Mouse (Mus musculus) neural tube, embryonic 12.5 days (tissue): ENCODE results near the gene Selenop. TPM values are rescaled to one million over a fixed set of nuclear protein-coding genes. Genes with fewer than 3 reads are reported as not detected.

Source experiments
- ATAC-seq: fragments of 200-750 bp; cut with Nextera tagmentation; 2 replicates; pipeline ENCODE4 v1.8.0; 2017; ENCODE audit warnings: low read depth, mild to moderate bottlenecking, moderate TSS enrichment, moderate library complexity; ENCODE audit not compliant: low FRiP score
- H3K27ac ChIP-seq: fragments of 300-500 bp; sonication (generic); 2 replicates; pipeline ENCODE4 v1.5.1; 2016
- H3K27me3 ChIP-seq: fragments of 300-500 bp; sonication (generic); replicated peaks from 2 replicates; pipeline ENCODE4 v1.6.1; 2016; ENCODE audit warnings: mild to moderate bottlenecking
- H3K36me3 ChIP-seq: fragments of 300-500 bp; sonication (generic); 2 replicates; pipeline ENCODE4 v1.6.1; 2016; ENCODE audit warnings: mild to moderate bottlenecking
- H3K4me1 ChIP-seq: fragments of 300-500 bp; sonication (generic); 2 replicates; pipeline ENCODE4 v1.6.1; 2016
- H3K4me2 ChIP-seq: fragments of 300-500 bp; sonication (generic); replicated peaks from 2 replicates; pipeline ENCODE4 v1.6.1; 2016; ENCODE audit warnings: mild to moderate bottlenecking
- H3K4me3 ChIP-seq: fragments of 300-500 bp; sonication (generic); 2 replicates; pipeline ENCODE4 v1.5.1; 2016
- H3K9ac ChIP-seq: fragments of 300-500 bp; sonication (generic); 2 replicates; pipeline ENCODE4 v1.6.1; 2016; ENCODE audit warnings: mild to moderate bottlenecking
- H3K9me3 ChIP-seq: fragments of 300-500 bp; sonication (generic); 2 replicates; pipeline ENCODE4 v1.6.1; 2016; ENCODE audit warnings: mild to moderate bottlenecking
- WGBS: fragments of 180-500 bp; shearing (Covaris S2); methylation state at CpG from one replicate; pipeline ENCODE4 v1.1.7; 2016; 5-methylcytosine and 5-hydroxymethylcytosine counted together
- polyA plus RNA-seq: library from polyadenylated mRNA; unstranded; fragments of >200 nt; fragmentation: Nextera tagmentation; extraction: Ambion mirVana; gene quantifications from 2 replicates; pipeline ENCODE4 v1.2.1, GENCODE M21; 2016

The Selenop gene
- polyA plus RNA-seq, 1 experiment from 2014 or later = 94.4 TPM

DNA sequence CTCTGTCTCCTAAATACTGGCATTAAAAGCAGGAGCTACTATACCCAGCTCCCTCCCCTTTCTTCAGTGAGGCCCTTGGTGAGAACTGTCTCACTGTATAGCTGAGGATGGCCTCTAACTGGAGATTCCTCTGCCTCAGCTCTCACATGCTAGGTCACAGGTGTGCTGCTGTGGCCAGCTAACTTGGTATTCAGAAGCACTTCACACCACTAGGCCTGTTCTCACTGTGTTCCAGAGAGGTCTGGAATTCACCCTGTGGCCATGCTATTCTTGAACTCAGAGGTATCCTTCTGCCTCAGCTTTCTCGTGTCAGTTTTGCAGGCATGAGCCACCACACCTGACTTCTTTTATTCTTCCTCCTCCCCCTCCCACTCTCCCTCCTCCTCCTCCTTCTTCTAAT lies 4.8 kb downstream of the Selenop start:
- H3K27me3 ChIP-seq = no peaks in the 10 kb centered on the region
- 78% methylated on average over 1 of the region's 1 CpGs for WGBS
- no peaks in the 10 kb centered on the region for H3K36me3 ChIP-seq
- no peak overlapping the region for H3K4me2 ChIP-seq
- H3K4me3 ChIP-seq = no peak overlapping the region
- no peak overlapping the region for H3K9ac ChIP-seq
- H3K9me3 ChIP-seq = no peaks in the 10 kb centered on the region
- no peak for ATAC-seq
- no peak overlapping the region for H3K27ac ChIP-seq
- H3K4me1 ChIP-seq = peaks cover 9% of the 10 kb centered on the region; the same call in 1 of the 2 replicates

DNA sequence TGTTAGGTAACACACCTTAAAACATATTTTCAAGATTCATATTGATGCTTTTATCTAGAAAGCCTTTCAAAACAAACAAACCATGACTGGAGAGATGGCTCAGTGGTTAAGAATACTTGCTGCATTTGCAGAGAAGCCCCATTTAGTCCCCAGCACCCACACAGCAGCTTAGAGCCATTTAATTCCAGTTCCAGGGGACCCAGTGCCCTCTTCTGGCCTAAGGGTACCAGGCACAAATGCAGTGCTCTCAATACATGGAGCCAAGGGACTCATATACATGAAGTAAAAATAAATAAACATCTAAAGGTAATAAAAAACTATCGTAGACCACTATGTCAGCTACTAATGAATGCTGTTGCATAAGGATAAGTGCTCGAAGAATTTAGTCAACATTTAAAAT lies 9.0 kb downstream of the Selenop start:
- H3K4me1 ChIP-seq = no peaks in the 10 kb centered on the region
- no peaks in the 10 kb centered on the region for H3K9me3 ChIP-seq
- no peak for ATAC-seq
- no peak overlapping the region for H3K9ac ChIP-seq
- no peaks in the 10 kb centered on the region for H3K36me3 ChIP-seq
- 89% methylated on average over 2 of the region's 2 CpGs for WGBS
- H3K27ac ChIP-seq = no peak overlapping the region
- H3K4me2 ChIP-seq = no peak overlapping the region
- no peak overlapping the region for H3K4me3 ChIP-seq
- H3K27me3 ChIP-seq = no peaks in the 10 kb centered on the region

DNA sequence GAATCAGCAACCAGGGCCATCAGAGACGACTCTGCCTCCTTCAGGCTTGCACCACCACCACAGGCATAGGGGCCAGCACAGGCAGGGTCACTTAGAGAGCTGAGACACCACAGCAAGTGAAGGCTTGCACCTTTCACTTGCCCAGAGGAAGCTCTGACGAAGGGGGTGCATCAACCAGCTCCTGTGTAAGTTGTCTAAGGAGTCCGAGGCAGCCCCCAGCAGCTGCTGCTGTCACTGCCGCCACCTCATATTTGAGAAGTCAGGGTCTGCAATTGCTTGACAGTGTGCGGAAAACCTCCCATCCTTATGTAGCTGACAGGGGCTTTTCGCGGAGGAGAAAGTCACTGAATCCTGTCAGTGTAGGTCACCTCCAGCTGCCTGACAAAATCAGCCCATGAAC lies 10.9 kb downstream of the Selenop start:
- Histone ChIP-seq H3K4me1 (no peaks in the 10 kb centered on the region), H3K4me3 (no peak overlapping the region), H3K4me2 (no peak overlapping the region), H3K27ac (no peak overlapping the region), H3K9me3 (no peaks in the 10 kb centered on the region), H3K9ac (no peak overlapping the region), H3K27me3 (no peaks in the 10 kb centered on the region), H3K36me3 (no peaks in the 10 kb centered on the region)
- no peak for ATAC-seq
- WGBS = 84% methylated on average over 7 of the region's 7 CpGs

DNA sequence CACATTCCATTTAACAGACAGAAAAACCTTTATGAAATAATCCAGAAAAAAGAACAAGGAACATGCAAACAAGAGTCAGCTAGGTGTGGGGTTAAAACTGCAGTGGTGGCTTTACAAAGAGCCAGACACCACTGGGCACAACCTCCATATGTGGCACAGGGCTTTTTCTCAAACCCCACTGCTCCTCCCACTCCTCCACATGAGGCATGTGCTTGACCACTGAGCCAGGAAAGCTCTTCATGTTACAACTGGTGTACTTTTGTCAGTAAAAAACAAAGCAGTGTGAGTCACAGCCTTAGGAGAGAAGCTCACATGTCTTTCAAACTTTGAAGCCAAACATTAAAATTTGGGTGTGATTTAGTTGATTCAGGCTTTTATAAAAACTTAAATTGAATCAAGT lies 12.9 kb downstream of the Selenop start:
- H3K36me3 ChIP-seq = no peaks in the 10 kb centered on the region
- no peak overlapping the region for H3K4me2 ChIP-seq
- no peaks in the 10 kb centered on the region for H3K27me3 ChIP-seq
- no peaks in the 10 kb centered on the region for H3K9me3 ChIP-seq
- no peak overlapping the region for H3K4me3 ChIP-seq
- H3K9ac ChIP-seq = no peak overlapping the region
- no peaks in the 10 kb centered on the region for H3K4me1 ChIP-seq
- no peak for ATAC-seq
- no peak overlapping the region for H3K27ac ChIP-seq

DNA sequence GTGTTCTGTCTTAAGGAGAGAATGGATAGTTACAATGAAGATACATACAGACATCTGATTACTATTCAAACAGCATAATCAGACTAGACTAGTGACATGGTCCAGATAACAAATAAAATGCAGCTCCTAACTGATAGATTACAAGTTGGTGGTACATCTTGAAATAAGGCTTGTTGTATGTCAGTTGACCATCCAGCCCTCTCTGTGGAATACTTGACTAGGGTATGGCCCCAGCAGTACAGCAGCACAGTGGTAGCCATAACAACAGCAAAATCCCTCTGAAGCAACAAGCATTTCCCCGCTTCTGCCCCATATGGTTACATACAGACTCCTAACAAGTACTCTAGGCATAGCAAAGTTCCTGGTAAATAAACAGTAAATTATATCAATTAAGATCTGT lies 13.4 kb downstream of the Selenop start:
- Histone ChIP-seq H3K4me1 (no peaks in the 10 kb centered on the region), H3K4me2 (no peak overlapping the region), H3K9me3 (no peaks in the 10 kb centered on the region), H3K27me3 (no peaks in the 10 kb centered on the region), H3K27ac (no peak overlapping the region), H3K36me3 (no peaks in the 10 kb centered on the region), H3K4me3 (no peak overlapping the region), H3K9ac (no peak overlapping the region)
- 75% methylated on average over 1 of the region's 1 CpGs for WGBS
- no peak for ATAC-seq

DNA sequence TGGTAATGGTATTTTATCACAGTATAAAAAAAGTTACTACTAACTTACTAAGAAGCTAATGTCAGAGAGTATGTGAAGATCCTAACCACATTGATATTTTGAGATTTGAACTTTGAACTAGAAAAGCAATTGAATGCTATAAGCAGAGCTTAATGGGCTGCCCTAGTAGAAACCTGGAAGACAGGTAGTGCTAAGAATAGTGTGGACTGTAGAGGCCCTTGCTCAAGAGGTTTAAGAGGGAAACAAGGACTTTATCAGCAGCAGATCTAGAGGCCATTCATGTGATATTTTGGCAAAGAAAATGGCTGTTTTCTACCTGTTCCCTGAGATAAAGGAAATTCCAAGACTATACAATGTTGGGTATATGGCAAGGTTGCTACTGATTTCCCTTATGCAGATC lies 17.7 kb downstream of the Selenop start:
- H3K27ac ChIP-seq = no peak overlapping the region

DNA sequence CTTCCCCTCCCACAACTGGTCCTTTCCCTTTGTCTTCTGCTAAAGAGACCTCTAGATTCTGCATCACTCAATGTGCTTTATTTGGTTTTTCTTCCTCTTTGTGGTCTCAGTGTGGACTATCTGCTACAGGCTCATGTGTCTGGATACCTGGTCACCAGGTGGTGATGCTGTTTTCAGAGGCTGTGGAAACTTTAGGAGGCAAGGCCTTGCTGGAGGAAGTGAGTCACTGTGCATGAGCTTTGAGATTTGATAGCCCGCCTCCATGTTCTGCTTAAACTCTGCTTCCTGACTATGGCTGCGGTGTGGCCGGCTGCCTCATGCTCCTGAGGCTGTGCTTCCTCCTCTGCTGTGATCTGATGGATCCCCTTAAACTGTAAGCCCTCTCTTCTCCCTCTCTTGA lies 22.1 kb downstream of the Selenop start:
- no peak overlapping the region for H3K4me2 ChIP-seq
- H3K4me3 ChIP-seq = no peak overlapping the region
- no peaks in the 10 kb centered on the region for H3K36me3 ChIP-seq
- WGBS = 89% methylated on average over 3 of the region's 3 CpGs
- H3K9ac ChIP-seq = no peak overlapping the region
- H3K27ac ChIP-seq = no peak overlapping the region
- no peaks in the 10 kb centered on the region for H3K27me3 ChIP-seq
- no peak for ATAC-seq
- no peaks in the 10 kb centered on the region for H3K4me1 ChIP-seq
- H3K9me3 ChIP-seq = no peaks in the 10 kb centered on the region

More for the DNA sequence above, 17.7 kb downstream of the Selenop start:
- no peak for ATAC-seq
- H3K4me2 ChIP-seq = no peak overlapping the region
- no peak overlapping the region for H3K9ac ChIP-seq
- no peaks in the 10 kb centered on the region for H3K4me1 ChIP-seq
- no peaks in the 10 kb centered on the region for H3K27me3 ChIP-seq
- H3K4me3 ChIP-seq = no peak overlapping the region
- H3K36me3 ChIP-seq = no peaks in the 10 kb centered on the region
- H3K9me3 ChIP-seq = no peaks in the 10 kb centered on the region

DNA sequence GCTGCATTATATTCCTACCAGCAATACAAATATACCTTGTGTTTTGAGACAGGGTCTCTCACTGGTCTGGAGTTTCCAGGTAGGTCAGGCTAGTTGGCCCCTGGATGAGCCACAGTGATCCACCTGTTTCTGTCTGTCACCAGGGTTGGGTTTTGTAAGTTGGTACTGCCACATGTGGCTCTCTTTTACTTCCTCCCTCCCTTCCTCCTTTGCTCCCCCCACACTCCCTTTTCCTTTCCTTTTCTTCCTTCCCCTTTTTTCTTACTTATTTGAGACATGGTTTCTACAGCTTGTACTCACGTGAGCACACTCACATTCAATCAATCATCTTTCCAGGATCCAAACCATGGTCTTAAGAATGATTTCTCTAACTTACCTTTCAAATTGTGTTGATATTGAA lies 25.1 kb downstream of the Selenop start:
- no peak for ATAC-seq
- no peaks in the 10 kb centered on the region for H3K9me3 ChIP-seq
- WGBS = 59% methylated on average over 1 of the region's 1 CpGs
- H3K36me3 ChIP-seq = no peaks in the 10 kb centered on the region
- no peak overlapping the region for H3K27ac ChIP-seq
- H3K4me2 ChIP-seq = no peak overlapping the region
- no peaks in the 10 kb centered on the region for H3K4me1 ChIP-seq
- no peak overlapping the region for H3K9ac ChIP-seq
- no peaks in the 10 kb centered on the region for H3K27me3 ChIP-seq
- H3K4me3 ChIP-seq = no peak overlapping the region

DNA sequence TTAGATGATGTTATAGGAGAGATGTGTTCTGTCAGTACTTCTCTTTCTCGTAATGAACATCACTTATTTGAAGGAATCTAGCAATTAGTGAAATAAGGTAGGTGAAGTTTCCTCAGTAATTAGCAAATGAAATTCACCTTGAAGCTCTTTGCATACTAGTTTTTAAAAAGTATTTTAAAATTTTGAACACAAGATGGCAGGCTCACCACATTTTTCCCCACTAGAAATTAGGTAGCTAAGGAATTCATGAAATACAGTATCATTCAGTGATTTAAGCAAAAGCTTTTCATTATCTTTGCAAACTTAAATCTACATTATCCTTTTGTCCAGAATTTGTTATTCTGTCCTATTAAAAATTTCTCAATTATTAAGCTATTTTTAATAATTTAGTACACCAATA lies 27.6 kb downstream of the Selenop start:
- Histone ChIP-seq H3K27ac (no peak overlapping the region), H3K4me2 (no peak overlapping the region), H3K36me3 (no peaks in the 10 kb centered on the region), H3K4me1 (no peaks in the 10 kb centered on the region), H3K4me3 (no peak overlapping the region), H3K9me3 (no peaks in the 10 kb centered on the region), H3K9ac (no peak overlapping the region), H3K27me3 (no peaks in the 10 kb centered on the region)
- WGBS = 88% methylated on average over 1 of the region's 1 CpGs
- no peak for ATAC-seq

DNA sequence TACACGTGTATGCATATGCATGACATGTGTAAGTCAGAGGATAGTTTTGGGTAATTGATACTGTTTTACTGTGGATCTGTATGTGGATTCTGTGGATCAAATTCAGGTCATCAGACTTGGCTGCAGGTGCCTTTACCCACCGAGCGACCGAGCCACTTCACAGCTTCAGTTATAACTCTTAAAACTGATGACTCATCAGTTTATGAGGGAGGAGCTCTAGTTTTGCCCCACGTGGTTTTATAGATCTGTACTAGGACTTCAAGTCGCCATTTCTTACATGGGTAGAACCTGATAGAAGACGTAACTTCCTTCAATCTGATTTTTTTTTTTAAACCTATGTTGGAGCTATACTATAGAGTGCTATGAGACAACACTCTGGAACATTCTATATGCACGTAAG lies 29.3 kb downstream of the Selenop start:
- H3K9ac ChIP-seq = no peak overlapping the region
- no peaks in the 10 kb centered on the region for H3K27me3 ChIP-seq
- H3K27ac ChIP-seq = no peak overlapping the region
- 88% methylated on average over 8 of the region's 8 CpGs for WGBS
- no peak for ATAC-seq
- no peaks in the 10 kb centered on the region for H3K36me3 ChIP-seq
- no peaks in the 10 kb centered on the region for H3K4me1 ChIP-seq
- no peaks in the 10 kb centered on the region for H3K9me3 ChIP-seq
- no peak overlapping the region for H3K4me3 ChIP-seq
- no peak overlapping the region for H3K4me2 ChIP-seq

DNA sequence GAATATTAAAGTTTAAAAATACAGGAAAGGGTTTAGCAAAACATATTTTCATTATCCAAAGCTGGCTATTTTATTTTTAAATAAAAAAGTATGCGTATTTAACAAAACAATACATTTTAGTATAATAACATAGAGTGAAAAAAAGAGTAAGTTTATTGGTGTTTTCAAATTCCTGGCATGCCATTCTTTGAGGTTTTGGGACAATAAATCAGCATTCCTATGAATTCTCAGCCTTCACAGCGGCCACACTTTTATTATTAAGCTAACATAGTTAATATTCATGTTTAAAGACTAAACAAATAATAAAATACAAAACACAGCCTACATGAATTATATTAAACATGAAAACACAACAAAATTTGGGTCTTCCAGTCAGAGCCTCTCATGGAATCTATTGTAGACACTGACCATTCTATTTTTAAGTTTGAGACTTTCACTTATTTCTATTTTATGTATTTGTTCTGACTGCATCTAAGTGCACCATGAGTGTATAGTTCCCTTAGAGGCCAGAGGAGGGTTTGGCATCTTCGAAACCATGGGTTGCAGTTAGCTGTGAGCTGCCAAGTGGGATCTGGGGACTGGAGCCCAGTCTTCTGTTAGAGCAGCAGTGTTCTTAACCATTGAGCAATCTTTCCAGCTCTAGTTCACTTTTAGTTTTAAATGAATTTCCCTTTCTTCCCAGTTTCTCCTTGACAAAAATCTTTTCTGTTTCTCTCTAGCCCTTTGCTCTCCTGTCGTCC lies 32.2 kb downstream of the Selenop start:
- Histone ChIP-seq H3K4me3 (no peak overlapping the region), H3K4me2 (no peak overlapping the region), H3K27ac (no peak overlapping the region), H3K4me1 (no peaks in the 10 kb centered on the region), H3K9me3 (no peaks in the 10 kb centered on the region), H3K27me3 (no peaks in the 10 kb centered on the region), H3K36me3 (no peaks in the 10 kb centered on the region), H3K9ac (no peak overlapping the region)
- WGBS = 78% methylated on average over 4 of the region's 4 CpGs
- ATAC-seq = no peak

DNA sequence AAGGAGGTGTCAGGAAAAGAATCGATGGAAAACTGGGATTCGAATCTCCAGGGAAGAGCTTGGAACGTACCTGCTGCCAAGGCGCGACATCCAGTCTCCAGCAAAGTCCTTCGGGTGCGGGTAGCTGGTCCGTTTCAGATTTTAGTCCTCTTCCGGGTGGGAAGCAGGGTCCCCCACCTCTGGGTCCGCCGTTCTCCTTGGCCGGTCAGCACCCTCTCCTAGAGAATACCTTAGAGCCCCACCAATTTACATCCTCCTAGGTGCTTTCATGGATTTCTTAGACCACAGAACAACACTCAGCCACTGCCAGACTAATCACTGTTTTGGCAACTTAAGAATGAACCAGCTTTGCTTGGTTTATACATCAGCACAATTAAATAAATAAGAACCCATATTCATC lies 35.1 kb downstream of the Selenop start, which contains the start of gene Ccdc152:
Gene Ccdc152, minus strand, starts transcription at position 101 of the 400 bp plus-strand sequence.
- WGBS = 91% methylated on average over 12 of the region's 12 CpGs
- no peak within 1 kb of the TSS for H3K4me2 ChIP-seq
- no peak for ATAC-seq
- H3K9ac ChIP-seq = no peak within 1 kb of the TSS
- H3K9me3 ChIP-seq = no peaks in the 10 kb centered on the region
- H3K27me3 ChIP-seq = no peaks in the 10 kb centered on the region
- H3K4me1 ChIP-seq = no peaks in the 10 kb centered on the region
- no peak within 1 kb of the TSS for H3K4me3 ChIP-seq
- no peaks in the 10 kb centered on the region for H3K36me3 ChIP-seq
- H3K27ac ChIP-seq = no peak within 1 kb of the TSS

DNA sequence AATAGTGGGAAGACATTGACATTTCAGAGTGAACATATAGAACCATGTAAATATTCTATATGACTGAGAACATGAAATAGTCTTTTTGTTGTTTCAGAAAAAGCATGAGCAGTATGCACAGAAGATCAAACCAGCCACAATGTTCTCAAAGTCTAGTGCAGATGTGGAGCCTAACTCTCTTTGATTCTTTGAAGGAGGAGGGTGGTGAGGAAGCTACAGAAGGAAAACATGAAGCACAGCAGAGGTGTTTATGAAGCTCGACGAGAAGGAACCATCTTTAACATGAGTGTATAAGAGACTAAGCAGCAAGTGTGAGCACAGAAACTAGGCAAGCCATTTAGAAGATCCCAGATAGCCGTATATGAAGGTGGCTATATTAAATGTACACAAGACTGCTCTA lies 41.5 kb downstream of the Selenop start:
- no peak overlapping the region for H3K27ac ChIP-seq
- H3K4me3 ChIP-seq = no peak overlapping the region
- ATAC-seq = no peak
- H3K36me3 ChIP-seq = no peaks in the 10 kb centered on the region
- WGBS = 89% methylated on average over 3 of the region's 3 CpGs
- no peak overlapping the region for H3K9ac ChIP-seq
- H3K27me3 ChIP-seq = no peaks in the 10 kb centered on the region
- H3K4me2 ChIP-seq = no peak overlapping the region
- no peaks in the 10 kb centered on the region for H3K4me1 ChIP-seq
- H3K9me3 ChIP-seq = no peaks in the 10 kb centered on the region
